Mouse (Mus musculus) adrenal gland, postnatal 36 days (tissue): Measurements from ENCODE around the gene Papolg. TPM values are rescaled to one million over a fixed set of nuclear protein-coding genes. Genes with fewer than 3 reads are reported as not detected.

Experiments
- total RNA-seq, 2 experiments: library from RNA; stranded (reverse); gene quantifications; 2 replicates each; pipeline ENCODE4 v1.2.3; 2021

Papolg gene
- total RNA-seq, 2 experiments from 2014 or later, result 10.8 to 12.9 TPM

Other genes with a start within 250 kb of the Papolg start
- 10 to 100 TPM; 13.9 to 16.4 TPM for gene Pus10, start 229.6 kb downstream of the Papolg start, total RNA-seq
- 10 to 100 TPM; 59.7 to 76.6 TPM for gene Pex13, start 229.3 kb downstream of the Papolg start, total RNA-seq
- gene Rel, start 124.3 kb downstream of the Papolg start, total RNA-seq, result 1 to 10 TPM; 8.5 to 8.8 TPM
- gene A830031A19Rik, start 179.8 kb upstream of the Papolg start, total RNA-seq, result not detected
- 1 to 10 TPM; 4.9 to 5.4 TPM for gene Bcl11a, start 182.8 kb upstream of the Papolg start, total RNA-seq